Mouse (Mus musculus) Patski (cell line): ENCODE measurements at regions not wholly inside any gene's neighbourhood (a gene's known extent, or its start where the extent isn't known, plus 50 kb on each side); places are given as distances from the start of the nearest gene placed in this dataset.
"Not testable (repeated sequence)": the region's sequence is repeated elsewhere in the genome, so short reads cannot be mapped to it uniquely, and the experiment has no call there.

ENCODE experiments used
- ATAC-seq: fragments of 100-300 bp; one replicate; pipeline ENCODE4 v1.8.0; 2021
- CTCF ChIA-PET: fragments of 350-600 bp; sonication (Branson Sonifier 250); formaldehyde crosslinking; loops from one replicate; lab custom pipeline; 2022; ENCODE audit warnings: inconsistent platforms; lab: Charles Lee
- POLR2A ChIA-PET: fragments of 350-600 bp; sonication (Branson Sonifier 250); formaldehyde crosslinking; loops from one replicate; lab custom pipeline; 2022; ENCODE audit warnings: antibody characterized with exemption, inconsistent platforms; lab: Charles Lee
- DNase-seq: peaks from one replicate; pipeline ENCODE4 v3.0.0-alpha.2; 2011; ENCODE audit warnings: low read depth, low spot score
- H3K27me3 ChIP-seq: fragments of 371-371 bp; one replicate; pipeline ENCODE4 v1.5.1; 2021
- CTCF ChIP-seq: fragments of 100-300 bp; IDR thresholded peaks from one replicate; pipeline ENCODE4 v1.5.1; 2021
- in situ Hi-C: fragments of 300-500 bp; cut with MboI; formaldehyde crosslinking; loops from 3 replicates; pipeline ENCODE4 v1.11.1; 2018; ENCODE audit warnings: low pct_unique_long_range_greater_than_20kb, mixed read lengths

GRCm38 (mm10) chrX:105655591-105655990 lies 108.5 kb upstream of the Fgf16 start:
- H3K27me3 ChIP-seq, in situ Hi-C loops, DNase-seq, ATAC-seq, POLR2A ChIA-PET: not testable (repeated sequence)
- CTCF ChIA-PET: interaction anchor here (1.2 kb wide), 1 partner anchor 63 kb away, joined by 3 read pairs; no protein-coding TSS in a partner anchor

GRCm38 (mm10) chrX:105670531-105670930 lies 93.5 kb upstream of the Fgf16 start:
- no peak for TF ChIP-seq CTCF
- ATAC-seq (no peak), DNase-seq (no peak)
- CTCF ChIA-PET: no interaction called here
- in situ Hi-C loops: no loop called here
- POLR2A ChIA-PET: no interaction called here
- peaks cover 5% of the 10 kb centered on the region for H3K27me3 ChIP-seq

GRCm38 (mm10) chrX:105671247-105671646 lies 92.8 kb upstream of the Fgf16 start:
- peak; percentile 35 for ATAC-seq
- H3K27me3 ChIP-seq: peaks cover 5% of the 10 kb centered on the region
- POLR2A ChIA-PET: no interaction called here
- CTCF ChIA-PET: no interaction called here
- TF ChIP-seq CTCF: no peak
- in situ Hi-C loops: no loop called here
- DNase-seq: no peak

- H3K27me3 ChIP-seq: no peaks in the 10 kb centered on the region
- ChIA-PET CTCF (no interaction called here), POLR2A (no interaction called here)
- DNase-seq (no peak), ATAC-seq (no peak)
- no peak for TF ChIP-seq CTCF
- in situ Hi-C loops: no loop called here
Observed at GRCm38 (mm10) chrX:105674860-105675259, 89.2 kb upstream of the Fgf16 start.

GRCm38 (mm10) chrX:105683678-105684077 lies 80.4 kb upstream of the Fgf16 start:
- ATAC-seq (no peak), DNase-seq (no peak)
- no peak for TF ChIP-seq CTCF
- peaks cover 19% of the 10 kb centered on the region for H3K27me3 ChIP-seq
- ChIA-PET POLR2A (no interaction called here), CTCF (no interaction called here)
- in situ Hi-C loops: no loop called here

GRCm38 (mm10) chrX:105684433-105684832 lies 79.6 kb upstream of the Fgf16 start:
- no peak for TF ChIP-seq CTCF
- peaks cover 19% of the 10 kb centered on the region for H3K27me3 ChIP-seq
- CTCF ChIA-PET: no interaction called here
- POLR2A ChIA-PET: no interaction called here
- ATAC-seq: peak; percentile 67
- in situ Hi-C loops: no loop called here
- no peak for DNase-seq

GRCm38 (mm10) chrX:105710676-105711241 lies 53.3 kb upstream of the Fgf16 start:
- in situ Hi-C loops: no loop called here

More at GRCm38 (mm10) chrX:105710676-105711241, 53.3 kb upstream of the Fgf16 start:
- peaks cover 5% of the 10 kb centered on the region for H3K27me3 ChIP-seq
- CTCF ChIA-PET: no interaction called here
- no peak for TF ChIP-seq CTCF
- no peak for DNase-seq
- no peak for ATAC-seq
- POLR2A ChIA-PET: no interaction called here
